Mouse (Mus musculus): ENCODE data around the gene Prss38.

DNA sequence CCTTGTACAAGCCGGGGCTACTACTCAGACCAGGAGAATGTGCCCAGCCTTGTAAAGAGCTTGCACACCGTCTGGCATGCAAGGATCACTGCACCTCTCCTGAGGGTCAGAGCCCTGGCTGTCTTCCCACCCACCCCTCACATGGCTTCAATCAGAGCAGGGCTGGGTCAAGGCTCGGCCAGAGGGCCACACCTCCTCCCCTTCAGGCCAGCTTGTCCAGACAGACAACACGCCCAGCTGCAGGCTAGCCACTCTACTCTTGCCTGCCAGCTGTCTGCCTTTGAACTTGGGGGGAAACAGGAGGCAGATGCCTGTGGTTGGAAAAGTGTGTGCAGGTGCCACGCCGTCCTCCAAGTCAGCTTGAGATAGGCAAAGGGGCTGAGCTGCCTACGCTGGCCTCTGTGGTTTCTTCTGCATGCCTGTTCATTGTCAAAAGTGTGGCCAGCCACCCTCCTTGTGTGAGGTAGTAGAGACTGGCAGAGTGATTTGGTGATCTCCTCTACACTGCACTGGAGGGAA lies 9.0 kb upstream of the Prss38 start:
- TF ChIP-seq POLR2A (IDR thresholded peaks at IDR 0.05; ENCODE audit: borderline replicate concordance, control insufficient read depth, low read depth, low read length), result no peak
- no peak for TF ChIP-seq CTCF (IDR thresholded peaks at IDR 0.05; ENCODE audit: control insufficient read depth, insufficient read depth, low read length)
